Comparison of ENCODE assay signal across 8 mouse cellular contexts in the genomic region with DNA sequence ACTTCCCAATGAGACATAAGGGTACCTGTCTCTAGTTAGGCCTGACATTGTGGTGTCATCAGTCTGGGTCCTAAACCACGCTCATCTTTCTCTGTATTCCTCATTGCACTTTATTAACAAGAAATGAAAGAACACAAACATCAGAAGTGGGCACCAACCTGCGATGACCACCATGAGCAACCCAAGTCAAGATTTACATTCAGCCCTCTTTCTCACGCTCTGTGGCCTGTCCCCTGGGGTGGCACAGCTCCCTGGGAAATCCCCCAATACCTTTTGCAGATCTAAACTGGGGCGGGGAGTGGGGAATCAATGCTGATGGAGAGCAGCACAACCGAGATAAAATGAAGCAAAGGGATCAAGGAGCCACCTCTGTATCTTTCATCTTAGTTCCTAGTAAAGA. TPM values are rescaled to one million over a fixed set of nuclear protein-coding genes. Genes with fewer than 3 reads are reported as not detected.
DNase-seq lines count a peak whose midpoint lies in the region; ATAC-seq and TF ChIP-seq lines count a peak whose summit lies in the region.

No protein-coding gene starts in this region.

- peaks cover 14% of the 10 kb centered on the region for H3K4me1 ChIP-seq in bone marrow macrophage, adult 2 months (ENCODE audit: control insufficient read depth, insufficient read depth, low read length)
- no peaks in the 10 kb centered on the region for H3K4me1 ChIP-seq in forebrain, embryonic 13.5 days
- no peaks in the 10 kb centered on the region for H3K4me1 ChIP-seq in liver, embryonic 15.5 days (replicated peaks)
- H3K4me1 ChIP-seq in stomach, embryonic 16.5 days (ENCODE audit: control insufficient read depth, insufficient read depth, low read length): no peaks in the 10 kb centered on the region

- H3K27ac ChIP-seq in bone marrow macrophage, adult 2 months (ENCODE audit: insufficient read depth, low read depth, low read length): no peak overlapping the region
- no peak overlapping the region for H3K27ac ChIP-seq in forebrain, embryonic 13.5 days
- H3K27ac ChIP-seq in liver, embryonic 15.5 days (replicated peaks): no peak overlapping the region
- H3K27ac ChIP-seq in stomach, embryonic 16.5 days (ENCODE audit: low read length): no peak overlapping the region

- H3K4me3 ChIP-seq in bone marrow macrophage, adult 2 months (ENCODE audit: insufficient read depth, low read length): peak overlapping the region; percentile 86
- peak overlapping the region; percentile 59 for H3K4me3 ChIP-seq in forebrain, embryonic 13.5 days
- H3K4me3 ChIP-seq in liver, embryonic 15.5 days (replicated peaks): peak overlapping the region; percentile 49; the same call in 1 of the 2 replicates
- peak overlapping the region; percentile 58 for H3K4me3 ChIP-seq in stomach, embryonic 16.5 days (replicated peaks; ENCODE audit: low read length)

- no peak for TF ChIP-seq CTCF in bone marrow macrophage, adult 2 months (IDR thresholded peaks at IDR 0.05; ENCODE audit: low read depth, low read length)

- ATAC-seq in forebrain, embryonic 13.5 days: no peak
- ATAC-seq in liver, embryonic 15.5 days (ENCODE audit: insufficient read depth): no peak
- ATAC-seq in stomach, embryonic 16.5 days (ENCODE audit: insufficient read depth, low FRiP score): no peak
- no peak for ATAC-seq in erythroid progenitor cell, adult 5-6 weeks (replicated peaks; ENCODE audit: low FRiP score, poor library complexity, severe bottlenecking)

- peak overlapping the region; percentile 65 for H3K4me2 ChIP-seq in forebrain, embryonic 13.5 days
- peak overlapping the region; percentile 63; the same call in 1 of the 2 replicates for H3K4me2 ChIP-seq in liver, embryonic 15.5 days
- peak overlapping the region; percentile 72 for H3K4me2 ChIP-seq in stomach, embryonic 16.5 days (ENCODE audit: low read depth, low read length)

- no peak for TF ChIP-seq POLR2A in bone marrow macrophage, adult 2 months (IDR thresholded peaks at IDR 0.05; ENCODE audit: borderline replicate concordance, low read depth, low read length)

- peak overlapping the region; percentile 72; the same call in 1 of the 2 replicates for H3K9ac ChIP-seq in forebrain, embryonic 13.5 days
- H3K9ac ChIP-seq in liver, embryonic 15.5 days: no peak overlapping the region
- no peak overlapping the region for H3K9ac ChIP-seq in stomach, embryonic 16.5 days (ENCODE audit: low read length)

- H3K9me3 ChIP-seq in forebrain, embryonic 13.5 days (replicated peaks): no peaks in the 10 kb centered on the region
- H3K9me3 ChIP-seq in liver, embryonic 15.5 days (replicated peaks): no peaks in the 10 kb centered on the region
- no peaks in the 10 kb centered on the region for H3K9me3 ChIP-seq in stomach, embryonic 16.5 days (replicated peaks; ENCODE audit: control insufficient read depth, low read length)

- no peaks in the 10 kb centered on the region for H3K36me3 ChIP-seq in forebrain, embryonic 13.5 days (ENCODE audit: poor library complexity, severe bottlenecking)
- H3K36me3 ChIP-seq in liver, embryonic 15.5 days (replicated peaks): no peaks in the 10 kb centered on the region
- H3K36me3 ChIP-seq in stomach, embryonic 16.5 days (ENCODE audit: control insufficient read depth, insufficient read depth, low read length): no peaks in the 10 kb centered on the region

- WGBS in forebrain, embryonic 13.5 days: 14% methylated on average over 5 of the region's 5 CpGs
- 22% methylated on average over 5 of the region's 5 CpGs for WGBS in liver, embryonic 15.5 days (ENCODE audit: insufficient replicate concordance)
- WGBS in stomach, embryonic 16.5 days: 25% methylated on average over 5 of the region's 5 CpGs

- peak; percentile 7 to 8 for DNase-seq in layer of hippocampus, postnatal 14 days (ENCODE audit: low spot score in 2 of 2)
- DNase-seq in layer of hippocampus, postnatal 25 days (ENCODE audit: extremely low spot score in 1 of 2, low spot score in 1 of 2): no peak
- no peak for DNase-seq in layer of hippocampus, adult 11-12 months (ENCODE audit: low spot score)

- no peaks in the 10 kb centered on the region for H3K27me3 ChIP-seq in forebrain, embryonic 13.5 days
- H3K27me3 ChIP-seq in liver, embryonic 15.5 days: peaks cover 18% of the 10 kb centered on the region
- H3K27me3 ChIP-seq in stomach, embryonic 16.5 days (ENCODE audit: control insufficient read depth, insufficient read depth, low read length): no peaks in the 10 kb centered on the region

RNA-seq across cellular contexts. Expression of a gene that starts 0.9 kb away (rescaled TPM):
- total RNA-seq in layer of hippocampus, postnatal 14 days (2021): 10 to 100 TPM; 66.5 to 68.3 TPM
- 10 to 100 TPM; 63.4 to 64.5 TPM for total RNA-seq in layer of hippocampus, postnatal 25 days (2021)
- polyA plus RNA-seq in bone marrow macrophage, adult 2 months (2012; ENCODE audit: insufficient read depth, insufficient read length, missing spikeins): 11.8 and 14.4 TPM in 2 replicates
- polyA plus RNA-seq in forebrain, embryonic 13.5 days (2015; fragmentation: Nextera tagmentation; extraction: Ambion mirVana): 2.3 and 3.3 TPM in 2 replicates
- 0.46 and 0.70 TPM in 2 replicates for polyA plus RNA-seq in liver, embryonic 15.5 days (2015; fragmentation: Nextera tagmentation; extraction: Ambion mirVana)
- polyA plus RNA-seq in stomach, embryonic 16.5 days (2015; fragmentation: Nextera tagmentation; extraction: Ambion mirVana): 0.59 and 0.70 TPM in 2 replicates
- total RNA-seq in erythroid progenitor cell, adult 5-6 weeks (2015; ENCODE audit: low replicate concordance): not detected in 2 replicates
- 4.7 TPM in 1 of 2 replicates, not detected in the other for total RNA-seq in erythroid progenitor cell, adult 5-6 weeks (2017; ENCODE audit: low replicate concordance)

Comparison
In these comparisons a context has a peak if more than half of its experiments do, and no peak if none do; other contexts are left out.
1. DNase-seq: peak in layer of hippocampus, postnatal 14 days (2 of 2); none in layer of hippocampus, postnatal 25 days (0 of 2) and layer of hippocampus, adult 11-12 months (single experiment).
2. Peak in every context shown above with its lines, with median percentiles within 50 percentile points of each other: H3K4me3 ChIP-seq and H3K4me2 ChIP-seq.